17 mouse cellular contexts compared by ENCODE assay signal in genomic region chr16:46849534-46849933, GRCm38 (mm10).
DNase-seq lines count a peak whose midpoint lies in the region; ATAC-seq and TF ChIP-seq lines count a peak whose summit lies in the region.
"Had no signal": no experiment of that assay in that cellular context is flagged by ENCODE, and none has a peak within 500 bp of the region (broad histone marks: within the 10 kb centered on the region; RNA-seq: fewer than 3 reads in every experiment).

No protein-coding gene starts in this region.

- no peaks in the 10 kb centered on the region for H3K9me3 ChIP-seq in intestine, embryonic 15.5 days
- H3K9me3 ChIP-seq in liver, postnatal 0 days (ENCODE audit: low read length), result no peaks in the 10 kb centered on the region
- H3K9me3 ChIP-seq: embryonic facial prominence, embryonic 13.5 days; heart, embryonic 10.5 days; limb, embryonic 10.5 days; neural tube, embryonic 13.5 days had no signal

- H3K9ac ChIP-seq in intestine, embryonic 15.5 days, result no peak overlapping the region
- no peak overlapping the region for H3K9ac ChIP-seq in liver, postnatal 0 days (replicated peaks)
- H3K9ac ChIP-seq: embryonic facial prominence, embryonic 13.5 days; neural tube, embryonic 13.5 days had no signal

- peak; percentile 83 for DNase-seq in kidney, adult 11 months
- DNase-seq in kidney, postnatal 10 days, result peak; percentile 38
- DNase-seq in liver, postnatal 0 days, result peak; percentile 29
- DNase-seq in thymus, postnatal 36 days, result no peak
- DNase-seq in cerebellum, postnatal 25 days, result no peak
- DNase-seq in c-Kit-positive CD71-positive TER-119-positive erythroid progenitor cells, embryonic 14.5 days (ENCODE audit: low spot score), result no peak
- DNase-seq: adrenal gland, adult 2 months; cerebellum, adult 18-20 months; gastrocnemius, postnatal 14 days; heart, postnatal 4 days had no signal

- H3K4me2 ChIP-seq in intestine, embryonic 15.5 days (replicated peaks), result no peak overlapping the region
- no peak overlapping the region for H3K4me2 ChIP-seq in liver, postnatal 0 days (ENCODE audit: low read depth, low read length)
- H3K4me2 ChIP-seq: embryonic facial prominence, embryonic 13.5 days; neural tube, embryonic 13.5 days had no signal

- H3K4me1 ChIP-seq in intestine, embryonic 15.5 days (replicated peaks), result no peaks in the 10 kb centered on the region
- peaks cover 2% of the 10 kb centered on the region; the same call in 1 of the 2 replicates for H3K4me1 ChIP-seq in liver, postnatal 0 days (ENCODE audit: insufficient read depth)
- H3K4me1 ChIP-seq: embryonic facial prominence, embryonic 13.5 days; heart, embryonic 10.5 days; limb, embryonic 10.5 days had no signal

- H3K27me3 ChIP-seq in intestine, embryonic 15.5 days (replicated peaks), result no peaks in the 10 kb centered on the region
- no peaks in the 10 kb centered on the region for H3K27me3 ChIP-seq in liver, postnatal 0 days (ENCODE audit: insufficient read depth, low read length)
- H3K27me3 ChIP-seq: embryonic facial prominence, embryonic 13.5 days; neural tube, embryonic 13.5 days had no signal

- no peak overlapping the region for H3K4me3 ChIP-seq in intestine, embryonic 15.5 days (replicated peaks)
- no peak overlapping the region for H3K4me3 ChIP-seq in liver, postnatal 0 days (ENCODE audit: low read depth, low read length)
- H3K4me3 ChIP-seq: embryonic facial prominence, embryonic 13.5 days; heart, embryonic 10.5 days; limb, embryonic 10.5 days; neural tube, embryonic 13.5 days had no signal

- ATAC-seq in intestine, embryonic 15.5 days, result peak; percentile 91
- ATAC-seq in liver, postnatal 0 days, result peak; percentile 91
- ATAC-seq: lung, postnatal 0 days had no signal

- 45% methylated on average over 4 of the region's 4 CpGs for WGBS in intestine, embryonic 15.5 days
- WGBS in liver, postnatal 0 days (ENCODE audit: insufficient replicate concordance), result 43% methylated on average over 4 of the region's 4 CpGs

- TF ChIP-seq EP300 in liver, postnatal 0 days (IDR thresholded peaks at IDR 0.05; ENCODE audit: low read depth), result 0 out of 2 replicates have a peak, but pooled peaks have one; percentile 10

- no peak for TF ChIP-seq CTCF in liver, postnatal 0 days (IDR thresholded peaks at IDR 0.05; ENCODE audit: low read depth)

- no peaks in the 10 kb centered on the region for H3K36me3 ChIP-seq in intestine, embryonic 15.5 days
- H3K36me3 ChIP-seq in liver, postnatal 0 days (replicated peaks; ENCODE audit: insufficient read depth, low read length), result no peaks in the 10 kb centered on the region
- H3K36me3 ChIP-seq: embryonic facial prominence, embryonic 13.5 days; G1E; heart, embryonic 10.5 days; limb, embryonic 10.5 days; neural tube, embryonic 13.5 days had no signal

- H3K27ac ChIP-seq in intestine, embryonic 15.5 days, result 0 out of 2 replicates have a peak overlapping the region, but pooled peaks have one; percentile 68
- H3K27ac ChIP-seq in liver, postnatal 0 days (ENCODE audit: low read depth), result peak overlapping the region; percentile 69; the same call in 1 of the 2 replicates
- H3K27ac ChIP-seq: embryonic facial prominence, embryonic 13.5 days; heart, embryonic 10.5 days; limb, embryonic 10.5 days; neural tube, embryonic 13.5 days had no signal

Comparison
In these comparisons a context has a peak if more than half of its experiments do, and no peak if none do; other contexts are left out.
1. DNase-seq: peak in kidney, adult 11 months (single experiment), kidney, postnatal 10 days (single experiment) and liver, postnatal 0 days (single experiment); none in thymus, postnatal 36 days (0 of 2), cerebellum, postnatal 25 days (0 of 2) and c-Kit-positive CD71-positive TER-119-positive erythroid progenitor cells, embryonic 14.5 days (single experiment).